Mouse (Mus musculus): ENCODE measurements around the gene Gal3st4.

Gene Gal3st4

GRCm38 (mm10) chr5:138265712-138266111 is 6.9 kb downstream of the Gal3st4 start:
- ChIA-PET POLR2A (interaction anchor here in 3 of 4 experiments (0.8 to 4.5 kb wide), 6 partner anchors 9 to 14 kb away, joined by 4 to 37 read pairs (median 4); partner anchors contain the start of genes Gm43720 (in 1 of the 3), Gpc2 (in 1 of the 3) and Lamtor4 (in 1 of the 3)), CTCF (no interaction called here)

GRCm38 (mm10) chr5:138264207-138264578 is 8.4 kb downstream of the Gal3st4 start:
- ChIA-PET POLR2A (interaction anchor here in 3 of 4 experiments (1.0 to 4.5 kb wide), 7 partner anchors 8 to 16 kb away, joined by 4 to 37 read pairs (median 6); partner anchors contain the start of genes Gpc2 (in 2 of the 3), Lamtor4 (in 2 of the 3), Stag3 (in 2 of the 3) and Gal3st4 (in 1 of the 3)), CTCF (interaction anchor here in 1 of 4 experiments (1.2 to 1.7 kb wide), 2 partner anchors 8 to 36 kb away, joined by 3 to 4 read pairs; partner anchors contain the start of gene Gal3st4)

GRCm38 (mm10) chr5:138263260-138264206 is 9.1 kb downstream of the Gal3st4 start, which contains the start of gene BC037034:
BC037034 (minus strand) TSS chr5:138264033.
- ChIA-PET CTCF (interaction anchor here in 2 of 4 experiments (0.6 to 1.7 kb wide), 3 partner anchors 9 to 913 kb away, joined by 3 to 4 read pairs (median 3); partner anchors contain the start of gene Gal3st4 (in 1 of the 2)), POLR2A (interaction anchor here (0.7 to 4.5 kb wide), 13 partner anchors 8 to 76 kb away, joined by 3 to 37 read pairs (median 6); partner anchors contain the start of genes Gpc2 (in 3 of the 4), Stag3 (in 3 of the 4), Gm43720 (in 2 of the 4) and Lamtor4 (in 2 of the 4))

GRCm38 (mm10) chr5:138262582-138263240 is 9.9 kb downstream of the Gal3st4 start:
- POLR2A ChIA-PET: interaction anchor here in 3 of 4 experiments (0.6 to 4.5 kb wide), 12 partner anchors 8 to 295 kb away, joined by 3 to 37 read pairs (median 6); partner anchors contain the start of genes Gpc2 (in 2 of the 3), Lamtor4 (in 2 of the 3), Stag3 (in 2 of the 3) and Cnpy4 (in 1 of the 3)

GRCm38 (mm10) chr5:138262001-138262400 is 10.6 kb downstream of the Gal3st4 start:
- ChIA-PET POLR2A (interaction anchor here in 2 of 4 experiments (1.0 to 1.9 kb wide), 3 partner anchors 14 to 18 kb away, joined by 4 to 6 read pairs (median 6); partner anchors contain the start of genes Gm43720 (in 1 of the 2), Gpc2 (in 1 of the 2) and Stag3 (in 1 of the 2)), CTCF (no interaction called here)

More at GRCm38 (mm10) chr5:138262582-138263240, 9.9 kb downstream of the Gal3st4 start:
- CTCF ChIA-PET: interaction anchor here in 2 of 4 experiments (0.6 to 1.7 kb wide), 3 partner anchors 10 to 912 kb away, joined by 3 to 4 read pairs (median 3); partner anchors contain the start of gene Gal3st4 (in 1 of the 2)

- ChIA-PET CTCF (no interaction called here), POLR2A (interaction anchor here in 1 of 4 experiments (1.2 kb wide), 1 partner anchor 9 kb away, joined by 4 read pairs; no protein-coding TSS in a partner anchor)
Measured at GRCm38 (mm10) chr5:138260834-138261233, 11.8 kb downstream of the Gal3st4 start.

GRCm38 (mm10) chr5:138260051-138260450 is 12.6 kb downstream of the Gal3st4 start:
- POLR2A ChIA-PET: interaction anchor here in 1 of 4 experiments (0.6 kb wide), 1 partner anchor 1553 kb away, joined by 3 read pairs; no protein-coding TSS in a partner anchor
- CTCF ChIA-PET: interaction anchor here in 1 of 4 experiments (0.6 kb wide), 1 partner anchor 1365 kb away, joined by 4 read pairs; no protein-coding TSS in a partner anchor

GRCm38 (mm10) chr5:138258993-138259392 is 13.6 kb downstream of the Gal3st4 start:
- POLR2A ChIA-PET: interaction anchor here in 2 of 4 experiments (0.5 to 0.7 kb wide), 3 partner anchors 22 to 330 kb away, joined by 3 to 7 read pairs (median 4); no protein-coding TSS in a partner anchor

GRCm38 (mm10) chr5:138258542-138258941 is 14.1 kb downstream of the Gal3st4 start:
- ChIA-PET CTCF (interaction anchor here in 1 of 4 experiments (0.7 kb wide), 1 partner anchor 705 kb away, joined by 8 read pairs; the partner anchor contains the start of gene Actl6b), POLR2A (interaction anchor here in 2 of 4 experiments (0.7 kb wide), 2 partner anchors 22 to 170 kb away, joined by 3 to 7 read pairs; no protein-coding TSS in a partner anchor)

More at GRCm38 (mm10) chr5:138258993-138259392, 13.6 kb downstream of the Gal3st4 start:
- CTCF ChIA-PET: interaction anchor here in 1 of 4 experiments (0.7 kb wide), 1 partner anchor 705 kb away, joined by 8 read pairs; the partner anchor contains the start of gene Actl6b

GRCm38 (mm10) chr5:138258078-138258477 is 14.6 kb downstream of the Gal3st4 start:
- ChIA-PET CTCF (no interaction called here), POLR2A (interaction anchor here in 1 of 4 experiments (0.7 kb wide), 1 partner anchor 170 kb away, joined by 3 read pairs; no protein-coding TSS in a partner anchor)

- CTCF ChIA-PET: interaction anchor here in 1 of 4 experiments (0.6 kb wide), 1 partner anchor 58 kb away, joined by 3 read pairs; no protein-coding TSS in a partner anchor
Measured at GRCm38 (mm10) chr5:138257585-138257978, 15.1 kb downstream of the Gal3st4 start.

GRCm38 (mm10) chr5:138256966-138257584 is 15.6 kb downstream of the Gal3st4 start:
- CTCF ChIA-PET: interaction anchor here in 1 of 4 experiments (0.6 kb wide), 1 partner anchor 58 kb away, joined by 3 read pairs; no protein-coding TSS in a partner anchor
- POLR2A ChIA-PET: interaction anchor here in 2 of 4 experiments (1.0 to 2.9 kb wide), 7 partner anchors 8 to 184 kb away, joined by 3 to 22 read pairs (median 5); partner anchors contain the start of genes Cnpy4 (in 1 of the 2), Taf6 (in 1 of the 2) and Zfp157 (in 1 of the 2)

More at GRCm38 (mm10) chr5:138257585-138257978, 15.1 kb downstream of the Gal3st4 start:
- POLR2A ChIA-PET: no interaction called here

- CTCF ChIA-PET: no interaction called here
Measured at GRCm38 (mm10) chr5:138256094-138256467, 16.6 kb downstream of the Gal3st4 start.

GRCm38 (mm10) chr5:138255353-138256093 is 17.1 kb downstream of the Gal3st4 start, which contains the start of gene Lamtor4:
Lamtor4 (plus strand) TSS chr5:138255482.
- ChIA-PET CTCF (interaction anchor here in 2 of 4 experiments (1.2 to 1.8 kb wide), 2 partner anchors 32 to 34 kb away, joined by 4 to 5 read pairs; no protein-coding TSS in a partner anchor), POLR2A (interaction anchor here (0.6 to 4.1 kb wide), 44 partner anchors 8 to 736 kb away, joined by 3 to 37 read pairs (median 4); partner anchors contain the start of genes A430033K04Rik (in 3 of the 4), BC037034 (in 2 of the 4), Cnpy4 (in 2 of the 4) and Gm43720 (in 2 of the 4))

More at GRCm38 (mm10) chr5:138256094-138256467, 16.6 kb downstream of the Gal3st4 start:
- POLR2A ChIA-PET: interaction anchor here (0.7 to 4.1 kb wide), 31 partner anchors 7 to 735 kb away, joined by 3 to 37 read pairs (median 4); partner anchors contain the start of genes A430033K04Rik (in 3 of the 4), BC037034 (in 2 of the 4), Cnpy4 (in 2 of the 4) and Taf6 (in 2 of the 4)

- ChIA-PET CTCF (interaction anchor here in 3 of 4 experiments (0.5 to 1.2 kb wide), 3 partner anchors 27 to 1124 kb away, joined by 3 read pairs; partner anchors contain the start of genes Gpc2 (in 1 of the 3) and Stag3 (in 1 of the 3)), POLR2A (interaction anchor here in 2 of 4 experiments (2.0 to 4.1 kb wide), 4 partner anchors 10 to 168 kb away, joined by 6 to 37 read pairs (median 10); partner anchors contain the start of genes BC037034 (in 2 of the 2) and Zkscan1 (in 1 of the 2))
Measured at GRCm38 (mm10) chr5:138253061-138253460, 19.6 kb downstream of the Gal3st4 start.
